In the genomic region with DNA sequence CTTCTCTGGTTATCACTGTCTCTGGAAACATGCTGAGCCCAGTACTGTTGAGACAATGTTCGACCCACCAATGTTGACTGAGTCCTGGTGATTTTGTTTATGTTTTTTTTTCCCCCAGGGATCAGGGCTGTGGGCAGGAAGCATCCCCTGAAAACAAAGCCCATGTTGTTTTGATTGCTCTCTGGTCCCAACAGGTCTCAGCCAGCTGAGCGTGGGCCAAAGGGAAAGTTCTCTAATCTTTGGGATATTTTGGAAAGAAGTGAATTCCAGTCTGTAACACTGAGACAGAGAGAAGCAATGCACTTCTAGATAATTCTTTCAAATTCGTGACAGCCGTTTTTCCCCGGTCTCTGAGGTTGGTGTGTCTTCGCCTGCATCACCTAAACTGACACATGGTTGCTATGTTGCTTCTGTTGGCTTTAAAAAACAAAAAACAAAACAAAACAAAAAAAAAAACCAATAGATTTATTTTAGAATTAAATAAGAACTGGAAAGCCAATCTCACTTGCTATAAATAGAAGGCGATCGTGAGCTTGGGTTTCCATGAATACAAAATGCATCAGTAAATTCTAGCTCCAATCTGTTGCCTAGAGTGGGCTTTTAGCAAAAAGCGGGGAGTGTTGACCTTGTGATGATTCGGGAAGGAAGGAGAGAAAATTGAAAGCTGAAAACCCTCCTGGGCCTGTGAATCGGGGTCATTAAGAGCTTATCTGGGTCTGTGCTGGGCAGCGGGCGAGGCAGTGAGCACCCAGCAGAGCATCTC, we compare ENCODE assay signal across 18 mouse cellular contexts. TPM values are rescaled to one million over a fixed set of nuclear protein-coding genes. Genes with fewer than 3 reads are reported as not detected.
DNase-seq lines count a peak whose midpoint lies in the region; ATAC-seq and TF ChIP-seq lines count a peak whose summit lies in the region.
"Had no signal": no experiment of that assay in that cellular context is flagged by ENCODE, and none has a peak within 500 bp of the region (broad histone marks: within the 10 kb centered on the region; RNA-seq: fewer than 3 reads in every experiment).

No protein-coding gene starts in this region.

- H3K4me3 ChIP-seq in heart, embryonic 10.5 days: no peak overlapping the region
- no peak overlapping the region for H3K4me3 ChIP-seq in midbrain, embryonic 15.5 days
- no peak overlapping the region for H3K4me3 ChIP-seq in midbrain, embryonic 11.5 days (ENCODE audit: low read depth, low read length)
- no peak overlapping the region for H3K4me3 ChIP-seq in cortical plate, adult 2 months (ENCODE audit: insufficient read depth, low read length)
- H3K4me3 ChIP-seq: embryonic facial prominence, embryonic 15.5 days; forebrain, embryonic 12.5 days; hindbrain, embryonic 15.5 days; limb, embryonic 10.5 days; liver, embryonic 13.5 days had no signal

- H3K27ac ChIP-seq in heart, embryonic 10.5 days: no peak overlapping the region
- H3K27ac ChIP-seq in midbrain, embryonic 15.5 days: 0 out of 2 replicates have a peak overlapping the region, but pooled peaks have one; percentile 42
- H3K27ac ChIP-seq in midbrain, embryonic 11.5 days (ENCODE audit: low read depth, low read length): no peak overlapping the region
- H3K27ac ChIP-seq in cortical plate, adult 2 months (ENCODE audit: insufficient read depth, low read length): 0 out of 2 replicates have a peak overlapping the region, but pooled peaks have one; percentile 33
- H3K27ac ChIP-seq: embryonic facial prominence, embryonic 15.5 days; forebrain, embryonic 12.5 days; hindbrain, embryonic 15.5 days; limb, embryonic 10.5 days; liver, embryonic 13.5 days had no signal

- no peak overlapping the region for H3K4me2 ChIP-seq in midbrain, embryonic 15.5 days
- no peak overlapping the region for H3K4me2 ChIP-seq in midbrain, embryonic 11.5 days
- H3K4me2 ChIP-seq: embryonic facial prominence, embryonic 15.5 days; forebrain, embryonic 12.5 days; hindbrain, embryonic 15.5 days; liver, embryonic 13.5 days had no signal

- WGBS in heart, embryonic 10.5 days: 39% methylated on average over 13 of the region's 13 CpGs
- 67% methylated on average over 13 of the region's 13 CpGs for WGBS in midbrain, embryonic 15.5 days
- WGBS in midbrain, embryonic 11.5 days: 69% methylated on average over 13 of the region's 13 CpGs

- H3K9ac ChIP-seq in midbrain, embryonic 15.5 days: no peak overlapping the region
- H3K9ac ChIP-seq in midbrain, embryonic 11.5 days (ENCODE audit: low read length): no peak overlapping the region
- H3K9ac ChIP-seq: embryonic facial prominence, embryonic 15.5 days; forebrain, embryonic 12.5 days; hindbrain, embryonic 15.5 days; liver, embryonic 13.5 days had no signal

- H3K9me3 ChIP-seq in heart, embryonic 10.5 days: no peaks in the 10 kb centered on the region
- H3K9me3 ChIP-seq in midbrain, embryonic 15.5 days: no peaks in the 10 kb centered on the region
- no peaks in the 10 kb centered on the region for H3K9me3 ChIP-seq in midbrain, embryonic 11.5 days (ENCODE audit: control insufficient read depth, low read length)
- H3K9me3 ChIP-seq: embryonic facial prominence, embryonic 15.5 days; forebrain, embryonic 12.5 days; hindbrain, embryonic 15.5 days; limb, embryonic 10.5 days; liver, embryonic 13.5 days had no signal

- peak; percentile 97 for DNase-seq in heart, adult 11 months
- DNase-seq in heart, embryonic 10.5 days (ENCODE audit: low spot score): no peak
- DNase-seq in midbrain, embryonic 11.5 days (ENCODE audit: low spot score, missing footprints): no peak
- DNase-seq in heart, postnatal 10 days: peak; percentile 41 to 54
- no peak for DNase-seq in kidney, adult 11 months
- DNase-seq in cerebellum, postnatal 25 days: no peak
- DNase-seq: adrenal gland, postnatal 10 days; cerebellum, postnatal 14 days; kidney, adult 8-10 months; liver, embryonic 13.5 days; lung, postnatal 14 days; thymus, adult 18-20 months had no signal

- intact Hi-C loops in heart, postnatal 10 days (cut with DNase I): no loop called here

- ATAC-seq in midbrain, embryonic 15.5 days (replicated peaks): no peak
- ATAC-seq in midbrain, embryonic 11.5 days (ENCODE audit: low FRiP score): no peak

- peaks cover 33% of the 10 kb centered on the region for H3K27me3 ChIP-seq in heart, embryonic 10.5 days (ENCODE audit: insufficient read depth, poor library complexity, severe bottlenecking)
- H3K27me3 ChIP-seq in midbrain, embryonic 15.5 days (replicated peaks): no peaks in the 10 kb centered on the region
- no peaks in the 10 kb centered on the region for H3K27me3 ChIP-seq in midbrain, embryonic 11.5 days (ENCODE audit: control insufficient read depth, insufficient read depth, low read length)
- H3K27me3 ChIP-seq: forebrain, embryonic 12.5 days; hindbrain, embryonic 15.5 days had no signal

- H3K4me1 ChIP-seq in heart, embryonic 10.5 days: peaks cover 17% of the 10 kb centered on the region
- H3K4me1 ChIP-seq in midbrain, embryonic 15.5 days: peaks cover 4% of the 10 kb centered on the region
- no peaks in the 10 kb centered on the region for H3K4me1 ChIP-seq in midbrain, embryonic 11.5 days (ENCODE audit: control insufficient read depth, insufficient read depth, low read length)
- peaks cover 4% of the 10 kb centered on the region for H3K4me1 ChIP-seq in cortical plate, adult 2 months (ENCODE audit: control insufficient read depth, insufficient read depth, low read length)
- H3K4me1 ChIP-seq: forebrain, embryonic 12.5 days; liver, embryonic 13.5 days had no signal

- TF ChIP-seq POLR2A in cortical plate, adult 2 months (IDR thresholded peaks at IDR 0.05; ENCODE audit: extremely low read depth, insufficient read depth, low read length): no peak

- TF ChIP-seq CTCF in cortical plate, adult 2 months (IDR thresholded peaks at IDR 0.05; ENCODE audit: extremely low read depth, insufficient read depth, low read length): no peak

- no peaks in the 10 kb centered on the region for H3K36me3 ChIP-seq in heart, embryonic 10.5 days
- no peaks in the 10 kb centered on the region for H3K36me3 ChIP-seq in midbrain, embryonic 15.5 days (replicated peaks)
- no peaks in the 10 kb centered on the region for H3K36me3 ChIP-seq in midbrain, embryonic 11.5 days (ENCODE audit: control insufficient read depth, insufficient read depth, low read length)
- H3K36me3 ChIP-seq: embryonic facial prominence, embryonic 15.5 days; forebrain, embryonic 12.5 days; hindbrain, embryonic 15.5 days; limb, embryonic 10.5 days; liver, embryonic 13.5 days had no signal

RNA-seq across cellular contexts. Expression of gene Alpl, which starts 16.9 kb away (rescaled TPM):
- 1.0 and 4.5 TPM in 2 replicates for polyA plus RNA-seq in heart, embryonic 10.5 days (2016; fragmentation: Nextera tagmentation; extraction: Ambion mirVana)
- polyA plus RNA-seq in midbrain, embryonic 15.5 days (2015; fragmentation: Nextera tagmentation; extraction: Ambion mirVana): 8.8 and 9.6 TPM in 2 replicates
- 23.7 and 24.5 TPM in 2 replicates for polyA plus RNA-seq in midbrain, embryonic 11.5 days (2014; fragmentation: Nextera tagmentation; extraction: Ambion mirVana)
- polyA plus RNA-seq in cortical plate, adult 2 months (2012; rRNA removed): 12.9 and 13.9 TPM in 2 replicates
- 10 to 100 TPM; 40.4 to 61.8 TPM for total RNA-seq in heart, postnatal 10 days (2021)

RNA-seq across cellular contexts. Expression of gene Ece1, which starts 48.9 kb away (rescaled TPM):
- 118 and 165 TPM in 2 replicates for polyA plus RNA-seq in heart, embryonic 10.5 days (2016; fragmentation: Nextera tagmentation; extraction: Ambion mirVana)
- 20.7 and 23.1 TPM in 2 replicates for polyA plus RNA-seq in midbrain, embryonic 15.5 days (2015; fragmentation: Nextera tagmentation; extraction: Ambion mirVana)
- polyA plus RNA-seq in midbrain, embryonic 11.5 days (2014; fragmentation: Nextera tagmentation; extraction: Ambion mirVana): 26.6 and 27.5 TPM in 2 replicates
- 29.8 and 38.2 TPM in 2 replicates for polyA plus RNA-seq in cortical plate, adult 2 months (2012; rRNA removed)
- total RNA-seq in heart, postnatal 10 days (2021): 100 to 1,000 TPM; 109 to 129 TPM

Comparison
In these comparisons a context has a peak if more than half of its experiments do, and no peak if none do; other contexts are left out.
1. DNase-seq: peak in heart, adult 11 months (single experiment) and heart, postnatal 10 days (2 of 2); none in heart, embryonic 10.5 days (single experiment), midbrain, embryonic 11.5 days (single experiment), kidney, adult 11 months (single experiment) and cerebellum, postnatal 25 days (0 of 2).
2. H3K27ac ChIP-seq: peak in midbrain, embryonic 15.5 days (single experiment) and cortical plate, adult 2 months (single experiment); none in heart, embryonic 10.5 days (single experiment) and midbrain, embryonic 11.5 days (single experiment).